Mouse (Mus musculus): ENCODE data around the gene Tmem151a. TPM values are rescaled to one million over a fixed set of nuclear protein-coding genes. Genes with fewer than 3 reads are reported as not detected.

Gene Tmem151a
- total RNA-seq, 2 experiments from 2014 or later, result 3.3 to 3.5 TPM

Other genes starting within 250 kb of the Tmem151a start
- 10 to 100 TPM; 36.0 to 36.9 TPM for gene Ccs, start 246.2 kb downstream of the Tmem151a start, total RNA-seq (2021)
- not detected for gene Ccdc87, start 246.2 kb downstream of the Tmem151a start, total RNA-seq (2021)
- gene Ctsf, start 230.4 kb downstream of the Tmem151a start, total RNA-seq (2021), result 10 to 100 TPM; 54.7 to 56.0 TPM
- under 1 TPM; 0.37 to 0.53 TPM for gene Actn3, start 207.6 kb downstream of the Tmem151a start, total RNA-seq (2021)
- 1 to 10 TPM; 4.0 to 5.0 TPM for gene Zdhhc24, start 206.9 kb downstream of the Tmem151a start, total RNA-seq (2021)
- 1 to 10 TPM; 5.1 to 5.3 TPM for gene Bbs1, start 178.9 kb downstream of the Tmem151a start, total RNA-seq (2021)
- gene Dpp3, start 157.2 kb downstream of the Tmem151a start, total RNA-seq (2021), result 10 to 100 TPM; 37.4 to 38.2 TPM
- gene Peli3, start 142.4 kb downstream of the Tmem151a start, total RNA-seq (2021), result under 1 TPM; 0.53 to 0.94 TPM
- gene Mrpl11, start 123.4 kb downstream of the Tmem151a start, total RNA-seq (2021), result 10 to 100 TPM; 62.0 to 67.0 TPM
- under 1 TPM; 0.10 to 0.24 TPM for gene Npas4, start 95.2 kb downstream of the Tmem151a start, total RNA-seq (2021)
- gene Slc29a2, start 61.7 kb downstream of the Tmem151a start, total RNA-seq (2021), result 10 to 100 TPM; 21.2 to 23.9 TPM
- gene B4gat1, start 46.7 kb downstream of the Tmem151a start, total RNA-seq (2021), result 10 to 100 TPM; 38.3 to 45.5 TPM
- 1 to 10 TPM; 1.6 to 2.3 TPM for gene AC124502.3, start 46.6 kb downstream of the Tmem151a start, total RNA-seq (2021)
- gene Brms1, start 44.2 kb downstream of the Tmem151a start, total RNA-seq (2021), result 10 to 100 TPM; 13.5 to 15.6 TPM
- gene Rin1, start 35.0 kb downstream of the Tmem151a start, total RNA-seq (2021), result 1 to 10 TPM; 2.1 to 2.4 TPM
- 10 to 100 TPM; 33.8 to 39.7 TPM for gene Cd248, start 17.5 kb downstream of the Tmem151a start, total RNA-seq (2021)
- gene Yif1a, start 3.0 kb upstream of the Tmem151a start, total RNA-seq (2021), result 10 to 100 TPM; 72.8 to 78.3 TPM
- gene Cnih2, start 13.0 kb upstream of the Tmem151a start, total RNA-seq (2021), result under 1 TPM; 0.57 to 0.82 TPM
- gene Rab1b, start 21.5 kb upstream of the Tmem151a start, total RNA-seq (2021), result 100 to 1,000 TPM; 193 to 204 TPM
- gene Klc2, start 33.0 kb upstream of the Tmem151a start, total RNA-seq (2021), result 10 to 100 TPM; 38.8 to 42.8 TPM
- gene Pacs1, start 187.6 kb upstream of the Tmem151a start, total RNA-seq (2021), result 10 to 100 TPM; 24.5 to 27.8 TPM
- gene Sf3b2, start 209.9 kb upstream of the Tmem151a start, total RNA-seq (2021), result 100 to 1,000 TPM; 129 to 136 TPM
- 10 to 100 TPM in 1 of 2 experiments, 1 to 10 TPM in 1; 9.4 to 14.6 TPM for gene Gal3st3, start 212.8 kb upstream of the Tmem151a start, total RNA-seq (2021)

All from heart, postnatal 10 days (tissue).